Mouse (Mus musculus) stomach, postnatal 0 days (tissue): ENCODE results near the gene Ctps2.

Source experiments
- CTCF ChIP-seq: IDR thresholded peaks from 2 replicates; pipeline ENCODE4 v1.5.1; 2016; ENCODE audit warnings: antibody characterized with exemption, low read depth, mild to moderate bottlenecking, moderate library complexity
- EP300 ChIP-seq: optimal IDR thresholded peaks from 2 replicates; pipeline ENCODE3; 2016; ENCODE audit warnings: antibody characterized with exemption

GRCm38 (mm10) chrX:163027864-163028263 lies 126.8 kb downstream of the Ctps2 start:
- no peak for TF ChIP-seq CTCF
- no peak for TF ChIP-seq EP300
